8 mouse cellular contexts compared by ENCODE assay signal in genomic region chr9:53609968-53610781, GRCm38 (mm10). TPM values are rescaled to one million over a fixed set of nuclear protein-coding genes. Genes with fewer than 3 reads are reported as not detected.
DNase-seq lines count a peak whose midpoint lies in the region; ATAC-seq lines count a peak whose summit lies in the region.

Acat1 (minus strand) TSS chr9:53610382.

- peak; percentile 94 for DNase-seq in CD4-positive, CD25-positive, alpha-beta regulatory T cell, adult 2 months (ENCODE audit: low read depth, low spot score)
- DNase-seq in fat pad, adult 2 months (ENCODE audit: extremely low read depth, low read depth, low spot score), result peak; percentile 39
- peak; percentile 98 for DNase-seq in kidney, postnatal 10 days
- DNase-seq in natural killer cell, adult 2 months (ENCODE audit: low spot score in 2 of 2), result peak; percentile 86 to 89

- no peaks in the 10 kb centered on the region for H3K9me3 ChIP-seq in heart, embryonic 13.5 days
- H3K9me3 ChIP-seq in liver, embryonic 12.5 days (replicated peaks), result no peaks in the 10 kb centered on the region
- no peaks in the 10 kb centered on the region for H3K9me3 ChIP-seq in stomach, embryonic 15.5 days

- H3K4me1 ChIP-seq in brown adipose tissue, adult 24 weeks (ENCODE audit: control insufficient read depth, insufficient read depth, insufficient read length, low read length), result no peaks in the 10 kb centered on the region; the same call in 1 of the 2 replicates
- H3K4me1 ChIP-seq in heart, embryonic 13.5 days, result peaks cover 30% of the 10 kb centered on the region
- H3K4me1 ChIP-seq in liver, embryonic 12.5 days, result peaks cover 27% of the 10 kb centered on the region
- H3K4me1 ChIP-seq in stomach, embryonic 15.5 days, result 0 out of 2 replicates have a peak, but pooled peaks cover 5% of the 10 kb centered on the region

- H3K27me3 ChIP-seq in heart, embryonic 13.5 days (replicated peaks), result no peaks in the 10 kb centered on the region
- no peaks in the 10 kb centered on the region for H3K27me3 ChIP-seq in liver, embryonic 12.5 days (replicated peaks)
- H3K27me3 ChIP-seq in stomach, embryonic 15.5 days (replicated peaks), result no peaks in the 10 kb centered on the region

- H3K4me3 ChIP-seq in brown adipose tissue, adult 24 weeks (ENCODE audit: insufficient read depth, low read depth, low read length), result peak within 1 kb of the TSS; percentile 89
- peak within 1 kb of the TSS; percentile 89 for H3K4me3 ChIP-seq in heart, embryonic 13.5 days
- peak within 1 kb of the TSS; percentile 71 for H3K4me3 ChIP-seq in liver, embryonic 12.5 days
- H3K4me3 ChIP-seq in stomach, embryonic 15.5 days (replicated peaks), result peak within 1 kb of the TSS; percentile 64

- peak; percentile 90 for ATAC-seq in heart, embryonic 13.5 days (ENCODE audit: extremely low read depth, insufficient number of reproducible peaks, low FRiP score, low TSS enrichment)
- peak; percentile 99 for ATAC-seq in liver, embryonic 12.5 days
- peak; percentile 99 for ATAC-seq in stomach, embryonic 15.5 days (ENCODE audit: insufficient read depth, low FRiP score, low read depth)

- H3K27ac ChIP-seq in brown adipose tissue, adult 24 weeks (replicated peaks; ENCODE audit: low read depth, low read length), result peak within 1 kb of the TSS; percentile 89
- H3K27ac ChIP-seq in heart, embryonic 13.5 days (replicated peaks), result peak within 1 kb of the TSS; percentile 87
- peak within 1 kb of the TSS; percentile 79 for H3K27ac ChIP-seq in liver, embryonic 12.5 days
- H3K27ac ChIP-seq in stomach, embryonic 15.5 days, result 0 out of 2 replicates have a peak within 1 kb of the TSS, but pooled peaks have one; percentile 52

- H3K36me3 ChIP-seq in heart, embryonic 13.5 days, result peaks cover 20% of the 10 kb centered on the region
- H3K36me3 ChIP-seq in liver, embryonic 12.5 days, result peaks cover 6% of the 10 kb centered on the region
- H3K36me3 ChIP-seq in stomach, embryonic 15.5 days, result no peaks in the 10 kb centered on the region

- 4% methylated on average over 52 of the region's 52 CpGs for WGBS in heart, embryonic 13.5 days
- 3% methylated on average over 52 of the region's 52 CpGs for WGBS in liver, embryonic 12.5 days (ENCODE audit: insufficient replicate concordance)
- WGBS in stomach, embryonic 15.5 days, result 3% methylated on average over 52 of the region's 52 CpGs

- H3K9ac ChIP-seq in heart, embryonic 13.5 days, result peak within 1 kb of the TSS; percentile 95
- H3K9ac ChIP-seq in liver, embryonic 12.5 days, result peak within 1 kb of the TSS; percentile 78
- peak within 1 kb of the TSS; percentile 72 for H3K9ac ChIP-seq in stomach, embryonic 15.5 days

- H3K4me2 ChIP-seq in heart, embryonic 13.5 days, result peak within 1 kb of the TSS; percentile 85
- H3K4me2 ChIP-seq in liver, embryonic 12.5 days, result peak within 1 kb of the TSS; percentile 95
- H3K4me2 ChIP-seq in stomach, embryonic 15.5 days, result peak within 1 kb of the TSS; percentile 78

RNA-seq across cellular contexts. Expression of gene Acat1, which starts in this region (rescaled TPM):
- polyA plus RNA-seq in brown adipose tissue, adult 24 weeks (2012; ENCODE audit: insufficient read depth, insufficient read length, missing spikeins), result 808 and 1,072 TPM in 2 replicates
- 172 and 183 TPM in 2 replicates for polyA plus RNA-seq in heart, embryonic 13.5 days (2015; fragmentation: Nextera tagmentation; extraction: Ambion mirVana)
- polyA plus RNA-seq in liver, embryonic 12.5 days (2016; fragmentation: Nextera tagmentation; extraction: Ambion mirVana), result 47.9 and 49.4 TPM in 2 replicates
- polyA plus RNA-seq in stomach, embryonic 15.5 days (2015; fragmentation: Nextera tagmentation; extraction: Ambion mirVana), result 106 and 118 TPM in 2 replicates

Comparison
In these comparisons a context has a peak if more than half of its experiments do, and no peak if none do; other contexts are left out.
1. Peak in every context shown above with its lines: DNase-seq, ATAC-seq, H3K4me3 ChIP-seq and H3K27ac ChIP-seq.
2. DNase-seq: peak in every context shown above with its lines; median percentile 98 in kidney, postnatal 10 days; 94 in CD4-positive, CD25-positive, alpha-beta regulatory T cell, adult 2 months; 88 in natural killer cell, adult 2 months; 39 in fat pad, adult 2 months.